Mouse (Mus musculus): ENCODE data around the gene Brd4.

Gene Brd4

DNA sequence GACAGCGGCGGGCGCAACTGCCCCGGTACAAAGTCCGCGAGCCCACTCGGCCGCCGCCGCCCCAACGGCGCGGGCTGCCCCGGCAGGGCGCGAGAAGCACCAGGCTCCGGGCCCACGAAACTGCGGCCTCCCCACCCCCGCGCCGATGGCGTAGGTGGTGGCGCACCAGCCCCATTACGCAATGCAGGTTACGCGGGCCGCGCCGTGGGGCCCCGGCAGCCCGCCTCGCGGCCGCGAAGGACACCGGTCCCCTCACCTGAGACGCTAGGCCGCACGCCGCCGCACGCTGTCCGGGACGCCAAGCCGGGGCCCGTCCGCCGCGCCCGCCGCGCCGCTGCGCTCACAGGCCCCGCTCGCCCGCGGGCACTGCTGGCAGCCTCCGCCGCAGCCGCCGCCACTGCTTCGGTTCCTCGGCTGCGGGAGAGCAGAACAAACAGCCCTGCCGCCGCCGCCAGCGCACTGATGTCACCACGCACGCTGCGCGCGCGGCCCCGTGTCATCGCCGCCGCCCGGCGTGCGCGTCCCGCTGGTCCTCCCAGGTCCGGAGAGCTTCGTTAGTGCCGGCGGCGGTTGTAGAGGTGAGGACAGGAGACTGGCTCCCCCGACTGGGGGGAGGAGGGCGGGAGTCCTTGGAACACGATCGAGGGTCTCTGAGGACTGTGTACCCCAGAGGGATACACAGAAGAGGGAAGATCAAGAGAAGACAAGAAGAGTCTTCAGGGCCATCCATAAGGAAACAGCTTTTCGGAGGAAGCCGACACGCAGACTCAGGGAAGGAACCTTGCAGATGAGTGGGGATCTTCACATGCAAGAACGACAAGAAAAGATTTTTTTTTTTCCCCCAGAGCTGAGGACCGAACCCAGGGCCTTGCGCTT, at the start of gene Brd4:
TSS of gene Brd4 (minus strand) at position 461 of the 876 bp plus-strand sequence.
- CTCF ChIA-PET: interaction anchor here (1.2 kb wide), 1 partner anchor 36 kb away, joined by 6 read pairs; no protein-coding TSS in a partner anchor

- CTCF ChIA-PET: interaction anchor here (0.6 kb wide), 1 partner anchor 166 kb away, joined by 15 read pairs; no protein-coding TSS in a partner anchor
These were observed 49.3 kb upstream of the Brd4 start for GRCm38 (mm10) chr17:32333675-32334303.

- CTCF ChIA-PET: no interaction called here
These were observed 43.0 kb upstream of the Brd4 start for GRCm38 (mm10) chr17:32327501-32327900.

GRCm38 (mm10) chr17:32322809-32323208, 38.3 kb upstream of the Brd4 start:
- CTCF ChIA-PET: interaction anchor here (0.8 kb wide), 1 partner anchor 57 kb away, joined by 3 read pairs; no protein-coding TSS in a partner anchor

- CTCF ChIA-PET: interaction anchor here (0.8 kb wide), 1 partner anchor 58 kb away, joined by 3 read pairs; no protein-coding TSS in a partner anchor
These were observed 37.3 kb upstream of the Brd4 start for GRCm38 (mm10) chr17:32321836-32322235.

DNA sequence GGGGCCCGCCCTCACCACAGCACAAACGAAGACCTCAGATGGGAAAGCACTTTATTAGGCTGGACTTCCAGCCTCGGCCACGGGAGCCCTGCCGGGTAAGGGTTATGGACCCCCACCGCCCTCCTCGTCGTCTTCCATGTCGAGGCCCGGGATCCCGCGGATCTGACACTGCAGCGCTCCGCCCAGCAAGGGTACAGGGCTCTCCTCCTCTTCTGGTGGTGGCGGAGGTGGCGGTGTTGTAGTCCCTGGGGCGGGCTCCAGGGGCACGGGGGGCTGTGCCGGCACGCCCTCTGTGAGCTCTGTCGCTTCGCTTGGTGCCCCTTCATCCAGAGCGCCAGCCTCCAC, 36.8 kb upstream of the Brd4 start:
- CTCF ChIA-PET: no interaction called here

- CTCF ChIA-PET: interaction anchor here (0.6 to 0.9 kb wide), 2 partner anchors 37 to 99 kb away, joined by 6 read pairs; no protein-coding TSS in a partner anchor
These were observed 36.3 kb upstream of the Brd4 start, which contains the start of gene Akap8 for GRCm38 (mm10) chr17:32320597-32321389. TSS of gene Akap8 (minus strand) at chr17:32321238.

- CTCF ChIA-PET: interaction anchor here (0.6 to 0.9 kb wide), 2 partner anchors 36 to 100 kb away, joined by 6 read pairs; no protein-coding TSS in a partner anchor
These were observed 35.4 kb upstream of the Brd4 start for GRCm38 (mm10) chr17:32319950-32320349.

DNA sequence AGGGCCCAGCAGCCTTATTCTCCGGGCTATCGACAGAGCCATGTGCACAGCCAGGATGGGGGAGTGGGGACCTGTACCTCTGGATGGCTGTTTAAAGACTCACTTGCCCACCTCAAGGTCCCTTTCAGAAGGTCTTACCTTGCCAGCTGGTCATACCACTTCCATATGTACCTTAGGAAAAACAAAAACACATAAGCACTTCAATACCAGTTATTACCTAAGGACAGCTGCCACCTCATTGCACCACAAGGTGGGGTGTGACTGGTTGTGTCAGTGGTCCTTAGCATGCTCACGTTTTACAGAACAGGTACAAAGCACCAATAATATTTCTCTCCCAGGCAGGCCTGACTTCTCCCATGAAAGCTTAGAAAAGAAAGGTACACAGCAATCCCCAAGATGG, 33.2 kb upstream of the Brd4 start:
- CTCF ChIA-PET: no interaction called here

DNA sequence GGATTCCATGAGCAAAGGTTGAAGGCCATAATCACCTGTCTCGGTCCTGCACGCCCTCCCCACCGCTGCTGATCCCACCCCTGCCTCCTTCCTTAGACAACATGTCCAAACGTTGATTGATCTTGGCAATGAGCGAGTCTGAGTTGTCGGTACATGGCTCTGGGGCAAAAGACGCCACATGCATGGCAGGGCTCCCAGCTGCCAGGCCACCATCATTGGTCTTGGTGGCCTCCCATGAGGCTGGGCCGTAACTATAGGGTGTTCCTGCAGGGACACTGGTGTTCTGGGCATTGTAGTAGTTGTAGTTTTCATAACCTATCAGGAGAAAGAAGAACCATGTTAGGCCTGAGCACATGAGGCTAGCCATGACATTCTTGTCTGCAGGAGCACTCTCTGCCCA, 32.5 kb upstream of the Brd4 start:
- CTCF ChIA-PET: no interaction called here

DNA sequence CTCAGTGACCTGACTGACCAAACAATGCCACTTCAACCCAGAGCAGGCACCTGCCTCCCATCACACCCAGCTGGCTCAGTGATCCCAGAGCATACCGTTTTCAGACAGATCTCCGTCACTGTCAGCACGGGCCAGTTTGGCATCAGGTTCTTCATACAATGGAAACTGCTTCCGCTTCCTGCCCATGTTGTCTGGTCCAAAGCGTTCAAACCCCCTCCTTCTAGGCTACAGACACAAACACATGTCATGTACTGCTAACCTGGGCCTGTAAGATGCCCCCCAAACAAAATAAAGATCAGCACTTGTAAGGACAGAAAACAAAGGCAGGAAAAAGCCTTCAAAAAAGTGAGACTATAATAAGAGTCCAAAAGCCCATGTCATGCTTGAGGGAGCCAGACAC, 31.0 kb upstream of the Brd4 start:
- CTCF ChIA-PET: no interaction called here

GRCm38 (mm10) chr17:32313892-32314291, 29.4 kb upstream of the Brd4 start:
- CTCF ChIA-PET: no interaction called here

- CTCF ChIA-PET: no interaction called here
These were observed 28.3 kb upstream of the Brd4 start for GRCm38 (mm10) chr17:32312801-32313200.

DNA sequence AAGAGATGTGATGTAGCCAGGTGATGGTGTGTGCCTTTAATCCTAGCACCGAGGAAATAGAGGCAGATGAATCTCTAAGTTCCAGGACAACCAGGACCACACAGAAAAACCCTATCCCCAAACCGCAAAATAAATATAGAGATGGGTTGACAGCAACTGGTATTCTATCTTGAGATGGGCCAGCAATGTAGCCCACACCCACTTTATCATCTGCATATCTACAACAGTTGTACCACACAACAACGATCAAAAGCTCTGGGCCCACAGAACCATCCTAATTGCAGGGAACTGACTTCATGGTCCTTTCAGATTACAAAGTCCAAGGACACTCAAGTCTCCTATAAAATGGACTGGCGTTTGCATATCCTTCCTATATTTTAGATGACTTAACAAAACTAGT, 23.4 kb upstream of the Brd4 start:
- CTCF ChIA-PET: no interaction called here

DNA sequence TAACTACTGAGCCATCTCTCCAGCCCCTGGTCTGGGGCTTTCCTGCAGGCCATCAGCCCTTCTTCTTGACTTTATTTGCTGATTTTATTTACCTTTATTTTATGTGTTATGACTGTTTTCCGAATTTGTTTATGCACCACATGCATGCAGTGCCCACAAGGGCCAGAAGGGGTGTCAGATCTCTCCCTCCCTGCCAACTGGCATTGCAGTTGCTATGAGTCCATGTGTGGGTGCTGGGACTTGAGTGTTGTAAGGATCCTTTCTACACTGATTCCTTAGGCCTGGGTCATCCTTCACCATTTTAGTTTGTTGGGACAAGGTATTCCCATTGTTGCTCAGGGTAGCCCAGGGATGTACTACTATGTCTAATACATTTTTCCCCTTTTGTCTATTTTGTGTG, 13.6 kb upstream of the Brd4 start:
- CTCF ChIA-PET: interaction anchor here (0.7 kb wide), 1 partner anchor 18 kb away, joined by 14 read pairs; no protein-coding TSS in a partner anchor

- CTCF ChIA-PET: no interaction called here
These were observed 11.4 kb upstream of the Brd4 start for GRCm38 (mm10) chr17:32295901-32296300.

GRCm38 (mm10) chr17:32295160-32295559, 10.6 kb upstream of the Brd4 start:
- CTCF ChIA-PET: no interaction called here

DNA sequence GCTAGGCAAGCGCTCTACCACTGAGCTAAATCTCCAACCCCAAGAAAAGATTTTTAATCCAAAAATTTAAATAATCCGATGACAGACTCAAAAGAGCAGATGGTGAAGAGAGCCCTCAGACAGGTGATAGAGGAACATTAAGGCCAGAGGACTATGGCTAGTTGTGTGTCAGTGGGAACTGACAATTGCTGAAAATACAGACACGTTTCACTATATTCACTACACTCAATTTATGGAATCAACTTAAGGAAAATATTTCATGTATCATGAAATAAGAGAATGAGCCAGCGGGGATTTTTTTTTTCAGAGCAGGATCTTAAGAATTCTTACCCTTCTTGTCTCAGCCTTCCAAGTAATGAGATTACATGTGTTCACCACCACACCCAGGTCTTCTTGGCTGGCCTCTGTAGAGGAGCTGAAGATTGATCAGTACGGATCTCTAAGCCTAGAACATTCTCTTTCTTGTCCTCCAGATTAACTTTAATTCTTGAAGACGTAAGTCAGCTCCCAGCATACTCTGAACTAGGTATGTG, 682 bp upstream of the Brd4 start:
- CTCF ChIA-PET: no interaction called here

GRCm38 (mm10) chr17:32283771-32284221, 726 bp downstream of the Brd4 start:
- CTCF ChIA-PET: interaction anchor here (1.2 kb wide), 1 partner anchor 36 kb away, joined by 6 read pairs; no protein-coding TSS in a partner anchor

DNA sequence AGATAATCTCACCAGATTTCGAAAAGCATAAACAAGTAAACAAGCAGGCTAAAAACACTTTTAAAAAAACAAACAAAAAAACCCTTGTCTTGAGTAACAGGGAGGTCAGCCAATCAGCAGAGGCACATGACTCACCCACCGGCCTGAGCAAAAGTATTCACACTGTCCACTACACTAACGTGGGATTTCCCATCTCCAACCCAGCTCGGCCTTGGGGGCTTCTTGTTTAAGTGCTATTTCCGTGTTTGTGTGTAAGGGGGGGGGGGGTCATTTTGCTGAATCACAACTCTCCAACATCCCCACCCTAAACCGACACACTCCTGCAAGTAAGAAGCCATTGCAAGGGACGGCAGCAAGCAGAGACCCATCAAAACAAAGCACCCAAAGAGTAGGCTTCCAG, 1.2 kb downstream of the Brd4 start:
- CTCF ChIA-PET: interaction anchor here (0.7 to 1.2 kb wide), 2 partner anchors 12 to 37 kb away, joined by 5 to 6 read pairs; no protein-coding TSS in a partner anchor

DNA sequence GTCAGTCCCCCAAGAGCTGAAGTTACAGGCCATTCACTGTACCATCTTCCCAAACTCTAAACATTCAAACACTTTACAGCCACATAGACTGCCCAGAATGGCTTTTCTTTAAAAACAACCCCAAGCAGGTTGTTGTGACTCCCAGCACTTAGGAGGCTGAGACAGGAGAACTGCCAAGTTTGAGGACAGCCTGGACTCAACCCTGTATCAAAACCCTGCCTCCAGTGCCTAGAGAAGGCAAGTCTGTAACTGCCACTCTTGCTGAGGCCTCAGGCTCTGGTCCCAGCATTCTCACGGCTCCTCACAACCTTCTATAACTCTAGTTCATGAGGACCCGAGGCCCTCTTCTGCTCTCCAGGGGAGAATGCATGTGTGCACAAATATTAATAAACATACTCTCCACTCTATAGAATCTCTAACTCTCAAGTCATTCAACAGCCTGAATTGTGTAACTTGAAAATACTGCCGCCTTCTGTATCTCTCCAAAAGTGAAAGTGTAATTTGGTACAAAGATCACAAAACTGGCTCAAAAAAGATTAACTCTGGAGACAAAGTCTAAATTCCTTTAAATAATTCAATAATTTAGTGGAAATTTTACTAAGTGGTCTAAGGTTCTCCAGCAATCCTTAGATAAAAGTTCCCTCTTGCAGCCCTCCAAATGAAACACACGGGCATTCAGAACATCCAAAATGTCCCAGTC, 2.8 kb downstream of the Brd4 start:
- CTCF ChIA-PET: no interaction called here

Measured in spleen, embryonic (tissue).